Mouse (Mus musculus) left cerebral cortex, adult 2 months (tissue): ENCODE data around the gene Pik3cg. TPM values are rescaled to one million over a fixed set of nuclear protein-coding genes. Genes with fewer than 3 reads are reported as not detected.

Source experiments
- DNase-seq, 2 experiments: peaks; one replicate each; pipeline ENCODE4 v3.0.0; 2021 to 2022; ENCODE audit warnings: low spot score in 2 of 2, mixed read lengths in 1 of 2; ENCODE audit errors: extremely low spot score in 1 of 2
- H3K27ac ChIP-seq: fragments of 200-600 bp; 2 replicates; pipeline ENCODE4 v1.8.1; 2022
- H3K4me3 ChIP-seq: fragments of 200-600 bp; 2 replicates; pipeline ENCODE4 v1.8.1; 2022
- CTCF ChIP-seq: fragments of 200-600 bp; IDR thresholded peaks from 2 replicates; pipeline ENCODE4 v1.8.1; 2022; ENCODE audit warnings: antibody characterized with exemption, mild to moderate bottlenecking, moderate library complexity
- intact Hi-C: fragments of 180-260 bp; cut with DNase I; formaldehyde crosslinking; loops from one replicate; pipeline ENCODE4 v1.15.1; 2025
- total RNA-seq, 2 experiments: library from RNA; stranded (reverse); gene quantifications; 2 replicates each; pipeline ENCODE4 v1.2.3; 2021

Pik3cg gene
- total RNA-seq, 2 experiments from 2014 or later: 3.1 to 4.0 TPM

- Histone ChIP-seq H3K4me3 (no peak overlapping the region), H3K27ac (no peak overlapping the region)
- no peak for DNase-seq
- no peak for TF ChIP-seq CTCF
- intact Hi-C loops: no loop called here
These were observed 70.9 kb downstream of the Pik3cg start for GRCm38 (mm10) chr12:32137542-32137941.

GRCm38 (mm10) chr12:32127599-32128507 lies 80.6 kb downstream of the Pik3cg start:
- Histone ChIP-seq H3K4me3 (no peak overlapping the region), H3K27ac (no peak overlapping the region)
- intact Hi-C loops: no loop called here
- TF ChIP-seq CTCF: no peak
- no peak for DNase-seq

DNA sequence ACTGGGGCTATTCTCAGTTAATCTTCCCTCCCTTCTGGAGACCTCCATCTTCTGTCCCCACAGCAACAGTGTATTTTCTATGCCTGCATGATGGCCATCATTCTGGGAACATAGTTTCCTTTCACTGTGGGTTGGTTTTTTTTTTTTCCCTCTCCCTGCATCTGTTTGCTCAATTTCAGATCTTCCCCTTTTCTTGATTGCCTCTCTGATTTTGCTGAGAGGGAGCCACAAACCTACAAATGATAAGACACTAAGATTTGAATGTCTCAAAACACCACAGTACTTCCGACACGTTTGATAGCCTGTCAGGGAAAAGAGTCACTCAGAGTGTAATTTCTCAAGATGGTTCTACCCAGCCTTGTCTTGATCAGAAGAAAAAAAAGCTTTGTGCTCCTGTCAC lies 81.3 kb downstream of the Pik3cg start:
- intact Hi-C loops: no loop called here
- no peak for DNase-seq
- Histone ChIP-seq H3K4me3 (no peak overlapping the region), H3K27ac (no peak overlapping the region)
- no peak for TF ChIP-seq CTCF

GRCm38 (mm10) chr12:32124456-32124855 lies 84.0 kb downstream of the Pik3cg start:
- Histone ChIP-seq H3K27ac (no peak overlapping the region), H3K4me3 (no peak overlapping the region)
- no peak for TF ChIP-seq CTCF
- intact Hi-C loops: no loop called here
- no peak for DNase-seq

GRCm38 (mm10) chr12:32124030-32124429 lies 84.4 kb downstream of the Pik3cg start:
- Histone ChIP-seq H3K4me3 (no peak overlapping the region), H3K27ac (no peak overlapping the region)
- no peak for TF ChIP-seq CTCF
- DNase-seq: no peak
- intact Hi-C loops: no loop called here

- no peak overlapping the region for H3K4me3 ChIP-seq
- no peak for DNase-seq
- intact Hi-C loops: no loop called here
- TF ChIP-seq CTCF: no peak
- H3K27ac ChIP-seq: no peak overlapping the region
These were observed 84.9 kb downstream of the Pik3cg start for GRCm38 (mm10) chr12:32123559-32123958.

Other genes starting within 250 kb of the Pik3cg start
- gene Prkar2b, start 147.4 kb downstream of the Pik3cg start, total RNA-seq: 10 to 100 TPM; 70.7 to 75.9 TPM
- 10 to 100 TPM; 13.0 to 13.1 TPM for gene Ccdc71l, start 170.0 kb upstream of the Pik3cg start, total RNA-seq